Mouse (Mus musculus): ENCODE results near the gene Cd96.

The Cd96 gene

DNA sequence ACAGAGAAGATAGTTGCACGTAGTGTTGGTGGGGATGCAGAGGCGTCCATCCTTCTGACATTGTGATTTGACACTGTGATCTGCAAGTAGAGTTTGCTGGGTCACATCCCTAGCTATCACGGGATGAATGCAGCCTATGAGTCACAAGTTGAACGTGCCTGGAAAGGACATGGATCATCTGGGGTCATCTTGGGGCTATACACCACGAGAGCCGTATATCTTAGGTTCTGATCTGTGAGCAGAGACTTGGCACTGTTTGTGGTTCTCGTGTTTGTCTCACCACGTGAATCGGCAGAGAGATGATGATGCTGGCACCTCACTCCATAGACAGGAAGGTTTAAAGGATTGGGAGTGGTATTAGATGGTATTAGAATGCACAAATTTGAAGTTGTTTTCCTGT lies 86.2 kb downstream of the Cd96 start:
- DNase-seq, result no peak

GRCm38 (mm10) chr16:46022958-46023491 lies 97.0 kb downstream of the Cd96 start:
- DNase-seq, result no peak

DNA sequence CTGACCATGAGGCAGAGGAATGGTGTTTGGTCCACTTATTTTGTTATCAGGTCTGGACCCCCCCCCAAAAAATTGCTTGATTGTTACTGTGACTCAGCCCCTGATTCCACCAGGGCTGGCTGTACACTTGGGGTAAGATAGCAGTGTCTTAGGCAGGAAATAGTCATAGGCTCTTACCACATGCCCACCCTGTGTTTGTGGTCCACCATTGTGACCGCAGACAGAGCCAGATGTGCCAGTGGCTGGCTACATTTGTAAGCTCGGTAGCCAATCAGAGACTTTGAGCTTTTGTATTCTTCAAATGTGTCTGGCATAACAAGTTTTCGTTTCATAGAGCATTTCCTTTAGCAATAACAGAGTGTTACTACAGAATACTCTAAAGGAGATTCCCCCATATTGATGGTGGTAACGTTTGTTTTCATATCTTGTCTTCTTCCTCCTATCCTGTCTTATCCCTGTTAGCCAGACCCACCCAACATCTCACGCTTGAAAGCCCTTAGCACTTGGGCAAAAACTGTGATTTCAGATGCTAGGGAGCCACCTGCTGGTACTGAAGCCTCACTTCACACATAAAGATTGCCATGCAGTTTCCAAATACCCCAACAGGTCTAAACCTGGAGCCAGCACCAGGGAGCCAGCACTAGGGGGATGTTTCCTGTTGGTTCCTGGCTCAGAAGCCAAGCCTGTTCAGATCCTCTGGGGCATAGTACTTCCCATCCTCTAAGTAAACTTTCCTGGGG lies 97.7 kb downstream of the Cd96 start:
- DNase-seq, result peak; percentile 39

- DNase-seq, result no peak
These were observed 98.7 kb downstream of the Cd96 start for GRCm38 (mm10) chr16:46021302-46021701.

GRCm38 (mm10) chr16:46020396-46020795 lies 99.7 kb downstream of the Cd96 start:
- no peak for DNase-seq

- DNase-seq, result no peak
These were observed 100.3 kb downstream of the Cd96 start for GRCm38 (mm10) chr16:46019799-46020198.

DNA sequence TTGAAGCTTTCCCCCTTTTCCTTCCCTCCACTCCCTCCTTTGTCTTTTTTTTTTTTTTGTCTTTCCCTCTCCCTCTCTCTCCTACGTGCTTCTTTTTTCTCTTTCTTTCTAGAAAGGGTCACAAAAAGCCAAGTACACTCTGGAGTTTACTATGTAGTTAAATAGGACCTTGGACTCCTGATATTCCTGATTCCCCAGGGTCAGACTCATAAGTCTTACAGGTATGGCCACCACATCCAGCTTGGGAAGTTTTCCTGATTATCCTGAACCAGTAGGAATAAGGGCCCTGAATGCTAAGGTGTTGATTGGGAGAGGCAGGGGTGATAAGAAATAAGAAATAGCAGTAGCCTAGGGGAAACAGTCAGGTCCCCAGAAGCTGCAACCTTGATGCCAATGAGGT lies 100.7 kb downstream of the Cd96 start:
- DNase-seq, result no peak

- DNase-seq, result peak; percentile 31
These were observed 108.4 kb downstream of the Cd96 start for GRCm38 (mm10) chr16:46011696-46012095.

- peak; percentile 24 for DNase-seq
These were observed 109.2 kb downstream of the Cd96 start for GRCm38 (mm10) chr16:46010906-46011220.

DNA sequence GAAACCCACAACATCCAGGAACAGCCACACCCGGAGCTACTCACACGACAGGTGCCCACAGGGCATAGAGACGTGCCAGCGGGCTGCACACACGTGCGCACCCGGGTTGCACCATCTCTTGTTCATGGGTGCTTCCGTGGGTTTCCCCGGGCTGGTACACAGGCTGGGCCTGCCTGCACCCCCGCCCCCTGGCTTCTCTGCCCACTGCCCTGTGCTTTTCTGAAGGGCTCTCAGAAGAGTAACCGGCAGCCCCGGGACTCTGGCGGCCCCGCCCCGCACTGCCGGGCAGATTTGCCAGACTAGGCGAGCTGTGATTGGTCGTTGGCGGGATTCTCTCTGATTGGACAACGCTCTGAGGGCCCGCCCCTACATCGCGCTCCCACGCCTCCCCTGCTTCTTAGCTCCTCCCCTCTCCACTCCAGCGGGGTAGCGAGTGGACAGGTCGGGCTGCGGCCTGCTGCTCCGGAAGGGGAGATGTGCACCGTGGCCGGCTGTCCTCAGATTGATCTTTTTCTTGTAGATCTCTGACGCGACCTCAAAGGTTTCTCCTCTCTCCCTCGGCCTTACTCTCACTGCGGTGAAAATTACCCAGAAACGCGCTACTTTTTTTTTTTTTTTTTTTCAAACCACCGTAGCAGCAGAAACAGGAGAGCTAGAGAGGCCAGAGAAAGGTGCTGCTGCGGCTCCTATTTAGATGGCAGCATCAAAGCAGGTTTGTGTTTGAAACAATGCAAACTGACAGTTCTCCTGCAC lies 109.7 kb downstream of the Cd96 start, which contains the start of gene Plcxd2:
Plcxd2 (minus strand) TSS at position 66 of the 753 bp plus-strand sequence.
- DNase-seq, result peak; percentile 97

- DNase-seq, result peak; percentile 77
These were observed 110.3 kb downstream of the Cd96 start for GRCm38 (mm10) chr16:46009717-46010116.

DNA sequence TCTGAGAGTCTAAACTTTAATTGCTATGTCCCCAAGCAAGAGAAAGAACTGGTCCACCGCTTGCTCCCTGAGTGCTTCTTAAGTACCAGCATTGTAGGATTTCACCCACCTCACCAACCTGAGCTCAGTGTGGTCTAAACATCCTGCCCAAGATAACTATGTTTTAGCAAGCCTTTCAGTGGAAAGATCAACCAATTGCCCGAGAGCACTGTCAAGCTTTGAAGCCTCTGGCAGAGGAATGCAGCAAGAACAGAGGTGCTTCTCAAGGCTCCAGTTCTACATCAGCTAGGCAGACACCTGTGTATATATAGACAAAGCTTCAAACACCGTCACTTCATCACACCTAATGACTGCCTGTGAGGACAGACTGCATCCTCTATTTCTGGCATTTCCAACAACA lies 111.3 kb downstream of the Cd96 start:
- DNase-seq, result no peak

DNA sequence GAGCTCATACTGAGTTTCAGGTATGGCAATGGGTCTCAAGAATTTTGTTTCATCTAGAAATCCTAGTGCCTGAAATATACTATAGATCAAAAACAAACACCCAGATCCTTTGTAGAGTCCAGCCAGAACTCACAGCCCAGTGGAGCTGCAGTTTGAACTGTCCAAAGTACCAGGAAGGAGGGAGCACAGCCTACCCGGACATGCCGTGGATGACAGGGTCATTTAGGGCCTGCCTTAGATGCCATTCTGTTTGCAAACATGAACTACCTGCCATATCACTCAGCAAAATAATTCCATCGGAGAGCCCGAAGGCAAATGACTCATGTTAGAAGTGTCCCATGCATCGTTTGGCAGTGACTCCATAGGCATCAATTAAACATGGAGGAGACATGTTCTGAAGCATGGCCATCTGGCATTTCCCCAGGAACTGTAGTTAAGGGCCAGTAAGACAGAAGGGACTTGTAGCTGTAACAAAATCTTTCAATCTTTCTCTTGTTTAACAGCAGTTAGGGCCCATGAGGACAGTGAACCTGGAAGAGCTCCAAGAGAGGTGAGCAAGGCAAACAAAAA lies 111.9 kb downstream of the Cd96 start:
- peak; percentile 63 for DNase-seq

DNA sequence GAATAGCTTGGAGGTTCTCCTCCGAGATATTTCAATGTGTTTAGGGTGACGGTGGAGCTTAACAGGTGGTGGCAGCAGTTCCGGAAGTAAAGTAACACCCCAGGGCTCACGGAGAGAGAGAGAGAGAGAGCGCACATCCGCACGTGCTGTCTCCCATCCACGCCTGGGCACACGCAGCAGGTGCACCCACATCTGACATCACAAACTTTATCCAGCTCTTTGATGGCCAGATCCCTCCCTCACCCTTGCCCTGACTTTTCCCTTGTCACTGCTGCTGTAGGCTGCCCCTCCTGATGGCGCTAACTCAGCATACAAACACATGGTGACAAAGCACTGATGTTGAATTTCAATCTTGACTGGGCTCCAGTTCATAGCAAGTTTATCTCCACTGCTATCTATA lies 113.8 kb downstream of the Cd96 start:
- no peak for DNase-seq

GRCm38 (mm10) chr16:46001550-46002166 lies 118.4 kb downstream of the Cd96 start:
- DNase-seq, result no peak

DNA sequence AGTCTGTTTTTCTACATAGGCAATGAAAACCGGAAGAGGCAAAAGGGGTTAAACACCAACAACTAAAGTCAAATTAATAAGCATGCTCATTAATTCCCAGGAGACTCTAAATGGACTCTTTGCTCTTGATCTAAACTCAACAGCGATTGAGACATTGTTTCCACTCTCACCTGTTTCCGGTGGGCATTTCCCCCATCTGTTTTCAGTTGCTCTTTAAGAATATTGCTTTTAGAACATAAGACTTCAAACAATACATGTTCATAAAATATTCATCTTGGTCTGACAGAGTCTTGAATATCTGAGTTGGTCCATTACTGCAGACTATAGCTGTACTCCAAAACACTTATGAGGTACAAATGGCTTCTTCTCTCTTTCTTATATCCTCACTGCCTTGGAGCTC lies 119.1 kb downstream of the Cd96 start:
- no peak for DNase-seq

DNA sequence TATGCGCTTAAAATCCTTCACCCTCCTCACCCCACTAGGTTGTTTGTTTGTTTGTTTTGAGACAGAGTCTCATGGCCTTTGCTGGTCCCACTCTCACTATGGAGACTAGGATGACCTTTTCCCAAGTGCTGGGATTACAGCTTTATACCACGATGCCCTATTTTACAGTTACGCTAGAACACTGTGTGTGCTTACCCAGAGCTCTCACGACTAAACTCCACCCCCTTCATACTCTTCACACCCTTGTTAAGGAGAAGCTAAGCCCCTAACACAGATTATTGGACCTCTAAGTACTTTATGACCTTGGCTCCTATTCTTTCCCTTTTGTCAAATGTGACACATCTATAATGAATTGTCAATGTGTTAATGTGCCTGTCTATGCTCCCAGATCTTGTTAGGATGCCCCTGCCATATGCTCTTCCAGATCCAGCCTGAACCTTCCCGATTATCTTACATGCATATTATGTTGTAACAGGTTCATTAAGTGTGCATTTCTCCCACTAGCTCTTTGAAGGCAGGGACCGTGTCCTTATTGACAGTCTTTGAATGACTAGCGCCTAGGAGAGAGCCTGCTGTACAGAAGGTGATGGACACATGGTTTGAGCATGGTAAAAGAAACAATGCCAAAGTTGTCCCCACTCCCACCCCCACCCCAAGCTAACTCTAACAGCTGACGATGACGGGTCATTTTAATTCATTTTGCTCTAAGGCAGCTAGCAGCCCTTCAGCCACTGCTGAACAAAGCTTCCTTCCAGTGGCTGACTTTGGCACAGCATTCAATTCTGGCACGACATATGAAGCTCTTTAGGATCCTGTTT lies 120.5 kb downstream of the Cd96 start:
- DNase-seq, result no peak

GRCm38 (mm10) chr16:45998231-45998630 lies 121.8 kb downstream of the Cd96 start:
- DNase-seq, result no peak

- DNase-seq, result no peak
These were observed 129.0 kb downstream of the Cd96 start for GRCm38 (mm10) chr16:45990901-45991676.

DNA sequence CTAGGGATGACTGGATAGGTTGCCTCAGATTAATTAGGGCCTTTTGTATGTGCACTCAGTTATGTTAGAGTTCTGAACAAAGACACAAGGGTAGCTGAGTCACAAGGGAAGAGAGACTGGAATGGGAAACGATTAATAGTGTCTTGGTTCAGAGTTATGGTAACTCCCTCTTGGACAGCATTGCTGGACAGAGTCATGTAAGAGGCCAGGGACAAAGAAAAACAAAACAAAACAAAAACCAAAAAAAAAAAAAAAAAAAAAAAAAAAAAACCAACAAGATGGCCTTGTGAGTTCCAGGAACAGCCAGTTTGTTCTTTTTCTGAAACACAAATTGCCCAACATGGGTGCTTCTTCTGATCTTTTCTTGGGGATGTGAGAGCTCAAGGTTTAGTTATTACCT lies 133.8 kb downstream of the Cd96 start:
- no peak for DNase-seq

All from cerebellum, adult 11-12 months (tissue).